8 mouse cellular contexts compared by ENCODE assay signal in the genomic region with DNA sequence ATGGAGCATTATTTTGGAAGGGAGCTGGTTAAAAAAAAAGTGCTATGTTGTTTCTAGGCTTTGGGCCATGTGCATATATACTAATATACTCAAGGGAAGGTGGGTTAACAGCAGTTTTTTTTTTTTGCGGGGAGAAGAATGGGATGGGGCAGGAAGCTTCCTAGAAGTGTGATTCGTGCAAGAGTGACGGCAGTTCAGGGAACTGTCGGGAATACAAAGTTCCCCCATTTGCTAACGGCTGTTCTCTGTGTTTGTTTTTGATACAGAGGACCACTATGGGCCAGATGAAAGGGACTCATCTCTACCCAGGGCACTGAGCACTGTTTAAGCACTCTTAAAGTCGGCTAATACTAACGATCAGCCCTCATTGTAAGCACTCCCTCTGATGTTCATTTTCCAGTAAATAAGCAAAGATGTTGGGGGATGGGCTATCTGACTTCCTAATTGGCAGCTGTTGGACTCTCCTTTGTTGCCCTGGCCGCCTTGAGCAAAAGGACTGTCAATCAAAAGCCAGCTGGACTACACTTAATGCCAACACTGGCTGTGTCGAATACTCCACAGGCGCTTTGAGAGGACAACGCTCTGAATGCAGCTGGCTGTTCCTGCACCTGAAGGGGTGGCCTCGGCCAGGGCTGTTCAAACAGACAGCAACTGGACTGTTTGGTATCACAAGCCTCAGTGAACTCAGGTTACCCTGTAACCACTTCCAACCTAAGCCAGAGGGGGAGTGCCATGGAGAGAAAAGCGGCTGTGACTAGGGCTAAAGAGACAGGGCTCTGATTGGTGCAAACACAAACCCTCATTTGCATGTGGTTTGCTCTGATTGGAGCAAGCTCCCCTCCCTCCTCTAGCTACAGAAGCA. TPM values are rescaled to one million over a fixed set of nuclear protein-coding genes. Genes with fewer than 3 reads are reported as not detected.
DNase-seq lines count a peak whose midpoint lies in the region; ATAC-seq and TF ChIP-seq lines count a peak whose summit lies in the region.

No protein-coding gene starts in this region.

- H3K79me2 ChIP-seq in myocyte (ENCODE audit: control insufficient read depth, insufficient read depth), result no peaks in the 10 kb centered on the region

- H3K27me3 ChIP-seq in forebrain, embryonic 13.5 days, result no peaks in the 10 kb centered on the region
- no peaks in the 10 kb centered on the region for H3K27me3 ChIP-seq in heart, postnatal 0 days (ENCODE audit: control insufficient read depth, insufficient read depth, low read length)
- H3K27me3 ChIP-seq in liver, embryonic 13.5 days, result no peaks in the 10 kb centered on the region
- H3K27me3 ChIP-seq in myocyte (ENCODE audit: control insufficient read depth, insufficient read depth, insufficient read length), result no peaks in the 10 kb centered on the region

- no peak overlapping the region for H3ac ChIP-seq in myocyte (ENCODE audit: control insufficient read depth, insufficient read length)

- H3K27ac ChIP-seq in forebrain, embryonic 13.5 days, result peak overlapping the region; percentile 93
- H3K27ac ChIP-seq in heart, postnatal 0 days (ENCODE audit: low read depth), result peak overlapping the region; percentile 79
- H3K27ac ChIP-seq in liver, embryonic 13.5 days, result peak overlapping the region; percentile 53

- peak overlapping the region; percentile 12; the same call in 1 of the 2 replicates for H3K4me3 ChIP-seq in forebrain, embryonic 13.5 days
- H3K4me3 ChIP-seq in heart, postnatal 0 days (ENCODE audit: low read depth, low read length), result no peak overlapping the region
- 0 out of 2 replicates have a peak overlapping the region, but pooled peaks have one; percentile 8 for H3K4me3 ChIP-seq in liver, embryonic 13.5 days (replicated peaks)
- H3K4me3 ChIP-seq in myocyte, result no peak overlapping the region

- peak; percentile 96 for ATAC-seq in forebrain, embryonic 13.5 days
- peak; percentile 88 for ATAC-seq in heart, postnatal 0 days (ENCODE audit: insufficient read depth, low read depth)
- ATAC-seq in liver, embryonic 13.5 days (ENCODE audit: low read depth), result peak; percentile 76

- H3K4me1 ChIP-seq in forebrain, embryonic 13.5 days, result peaks cover 46% of the 10 kb centered on the region
- H3K4me1 ChIP-seq in heart, postnatal 0 days (ENCODE audit: control insufficient read depth, insufficient read depth), result peaks cover 22% of the 10 kb centered on the region
- H3K4me1 ChIP-seq in liver, embryonic 13.5 days (replicated peaks), result peaks cover 34% of the 10 kb centered on the region

- no peaks in the 10 kb centered on the region for H3K36me3 ChIP-seq in forebrain, embryonic 13.5 days (ENCODE audit: poor library complexity, severe bottlenecking)
- no peaks in the 10 kb centered on the region for H3K36me3 ChIP-seq in heart, postnatal 0 days (replicated peaks; ENCODE audit: control insufficient read depth, insufficient read depth, low read length)
- no peaks in the 10 kb centered on the region for H3K36me3 ChIP-seq in liver, embryonic 13.5 days
- H3K36me3 ChIP-seq in myocyte (ENCODE audit: control insufficient read depth, insufficient read depth), result no peaks in the 10 kb centered on the region

- peak; percentile 29 to 57 for DNase-seq in cerebellum, postnatal 25 days
- no peak for DNase-seq in cerebellum, adult 18-20 months
- peak; percentile 88 for DNase-seq in heart, postnatal 0 days (ENCODE audit: low spot score)
- peak; percentile 71 for DNase-seq in kidney, postnatal 10 days
- peak; percentile 18 for DNase-seq in liver, embryonic 13.5 days
- DNase-seq in thymus, postnatal 4 days, result peak; percentile 64

- H3K4me2 ChIP-seq in forebrain, embryonic 13.5 days, result peak overlapping the region; percentile 46
- peak overlapping the region; percentile 47 for H3K4me2 ChIP-seq in heart, postnatal 0 days (ENCODE audit: low read depth, low read length)
- peak overlapping the region; percentile 41 for H3K4me2 ChIP-seq in liver, embryonic 13.5 days
- H3K4me2 ChIP-seq in myocyte (ENCODE audit: low read depth), result peak overlapping the region; percentile 27

- TF ChIP-seq CTCF in heart, postnatal 0 days (IDR thresholded peaks at IDR 0.05; ENCODE audit: low read depth), result peak; percentile 26

- no peaks in the 10 kb centered on the region for H3K9me3 ChIP-seq in forebrain, embryonic 13.5 days (replicated peaks)
- H3K9me3 ChIP-seq in heart, postnatal 0 days (replicated peaks; ENCODE audit: control insufficient read depth, low read length), result no peaks in the 10 kb centered on the region
- 0 out of 2 replicates have a peak, but pooled peaks cover 3% of the 10 kb centered on the region for H3K9me3 ChIP-seq in liver, embryonic 13.5 days (replicated peaks)

- WGBS in forebrain, embryonic 13.5 days, result 4% methylated on average over 13 of the region's 13 CpGs
- 11% methylated on average over 13 of the region's 13 CpGs for WGBS in heart, postnatal 0 days
- WGBS in liver, embryonic 13.5 days (ENCODE audit: insufficient replicate concordance), result 4% methylated on average over 13 of the region's 13 CpGs

- no peak overlapping the region for H3K9ac ChIP-seq in forebrain, embryonic 13.5 days
- H3K9ac ChIP-seq in heart, postnatal 0 days (replicated peaks; ENCODE audit: low read depth, low read length), result no peak overlapping the region
- no peak overlapping the region for H3K9ac ChIP-seq in liver, embryonic 13.5 days

- TF ChIP-seq EP300 in heart, postnatal 0 days (IDR thresholded peaks at IDR 0.05; ENCODE audit: low read depth), result peak; percentile 75; the same call in 1 of the 2 replicates

- no peak for TF ChIP-seq POLR2A in myocyte (IDR thresholded peaks at IDR 0.05; ENCODE audit: insufficient read length, low read depth)

TF ChIP-seq in myocyte, 11 proteins besides CTCF, POLR2A, EP300 and RAD21:
- TF ChIP-seq TCF3 (IDR thresholded peaks at IDR 0.05; ENCODE audit: insufficient read length, low read depth) (peak; percentile 17), MYOD1 (IDR thresholded peaks at IDR 0.05; ENCODE audit: control insufficient read depth in 1 of 3, insufficient read length in 2 of 3, low read depth in 2 of 3) (peak; percentile 21 to 70 (median 33)), CEBPB (IDR thresholded peaks at IDR 0.05; ENCODE audit: insufficient read depth, poor library complexity, severe bottlenecking) (no peak), MYOG (IDR thresholded peaks at IDR 0.05; ENCODE audit: control insufficient read depth in 1 of 3, insufficient read depth in 1 of 3, insufficient read length in 2 of 3, low read depth in 2 of 3) (peak in 2 of 3 experiments; percentile 68 to 76)

RNA-seq across cellular contexts. Expression of gene Mcur1, which starts 28.9 kb away (rescaled TPM):
- 9.3 and 9.6 TPM in 2 replicates for polyA plus RNA-seq in forebrain, embryonic 13.5 days (2015; fragmentation: Nextera tagmentation; extraction: Ambion mirVana)
- total RNA-seq in heart, postnatal 0 days (2014; rRNA removed; ENCODE audit: low replicate concordance), result 37.7 and 40.1 TPM in 2 replicates
- 22.0 and 24.9 TPM in 2 replicates for polyA plus RNA-seq in heart, postnatal 0 days (2015; fragmentation: Nextera tagmentation; extraction: Ambion mirVana)
- 5.4 and 6.0 TPM in 2 replicates for polyA plus RNA-seq in liver, embryonic 13.5 days (2015; fragmentation: Nextera tagmentation; extraction: Ambion mirVana)
- polyA plus RNA-seq in myocyte (2012; fragmentation: generic; extraction: Trizol), result 5.7 TPM

RNA-seq across cellular contexts. Expression of gene Ranbp9, which starts 50.0 kb away (rescaled TPM):
- polyA plus RNA-seq in forebrain, embryonic 13.5 days (2015; fragmentation: Nextera tagmentation; extraction: Ambion mirVana), result 12.4 and 12.7 TPM in 2 replicates
- 42.5 and 54.6 TPM in 2 replicates for total RNA-seq in heart, postnatal 0 days (2014; rRNA removed; ENCODE audit: low replicate concordance)
- polyA plus RNA-seq in heart, postnatal 0 days (2015; fragmentation: Nextera tagmentation; extraction: Ambion mirVana), result 6.7 and 6.9 TPM in 2 replicates
- polyA plus RNA-seq in liver, embryonic 13.5 days (2015; fragmentation: Nextera tagmentation; extraction: Ambion mirVana), result 2.4 and 3.4 TPM in 2 replicates
- 23.1 TPM for polyA plus RNA-seq in myocyte (2012; fragmentation: generic; extraction: Trizol)

Comparison
In these comparisons a context has a peak if more than half of its experiments do, and no peak if none do; other contexts are left out.
1. DNase-seq: peak in cerebellum, postnatal 25 days (2 of 2), heart, postnatal 0 days (single experiment), kidney, postnatal 10 days (single experiment), liver, embryonic 13.5 days (single experiment) and thymus, postnatal 4 days (single experiment); none in cerebellum, adult 18-20 months (0 of 2).
2. H3K4me3 ChIP-seq: peak in forebrain, embryonic 13.5 days (single experiment) and liver, embryonic 13.5 days (single experiment); none in heart, postnatal 0 days (single experiment) and myocyte (single experiment).
3. Peak in every context shown above with its lines, with median percentiles within 50 percentile points of each other: ATAC-seq, H3K27ac ChIP-seq and H3K4me2 ChIP-seq.